Mouse (Mus musculus) left cerebral cortex, postnatal 25 days (tissue): ENCODE results near the gene Snapc3. TPM values are rescaled to one million over a fixed set of nuclear protein-coding genes. Genes with fewer than 3 reads are reported as not detected.

ENCODE experiments used
- DNase-seq, 2 experiments: peaks; one replicate each; pipeline ENCODE4 v3.0.0; 2022; ENCODE audit warnings: low spot score in 2 of 2, mixed read lengths in 1 of 2
- intact Hi-C: fragments of 180-260 bp; cut with DNase I; formaldehyde crosslinking; loops from one replicate; pipeline ENCODE4 v1.15.1; 2025
- total RNA-seq, 2 experiments: library from RNA; stranded (reverse); gene quantifications; 2 replicates each; pipeline ENCODE4 v1.2.3; 2021

Gene Snapc3
- 10 to 100 TPM; 38.4 to 41.1 TPM for total RNA-seq

DNA sequence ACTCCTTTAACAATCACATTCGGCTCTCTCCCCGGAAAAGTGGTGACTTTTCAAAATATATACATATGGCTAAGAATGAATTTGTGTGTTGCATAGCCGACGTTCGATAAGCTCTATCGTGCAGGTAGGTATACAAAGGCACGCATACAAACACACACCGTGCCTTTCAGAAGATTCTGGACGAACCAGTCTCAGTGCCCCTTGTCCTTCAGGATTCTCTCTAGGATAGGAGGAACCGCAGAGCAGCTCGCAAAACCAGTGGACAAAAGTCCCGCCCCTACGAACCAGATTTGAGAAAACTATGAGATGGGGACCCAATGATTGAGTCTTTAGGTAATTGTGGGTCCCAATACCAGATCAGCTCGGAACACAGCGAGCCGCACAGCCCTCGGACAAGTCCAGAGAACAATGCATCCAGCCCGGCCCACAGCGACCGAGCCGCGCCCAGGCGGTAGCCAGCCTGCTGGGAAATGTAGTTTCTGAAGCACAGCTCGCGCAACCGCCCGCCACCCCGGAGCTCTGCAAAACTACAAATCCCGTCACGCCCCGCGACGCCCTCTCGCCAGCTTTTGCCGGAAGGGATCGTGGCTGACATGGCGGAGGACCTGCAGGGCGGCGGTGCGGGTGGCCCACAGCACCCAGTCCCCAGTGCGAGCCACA lies at the start of gene Snapc3:
Gene Snapc3, plus strand, starts transcription at position 565 of the 660 bp plus-strand sequence.
- intact Hi-C loops = loop anchor here (2.0 to 5.0 kb wide), 2 partner anchors 108 to 135 kb away; partner anchors contain the start of gene Ccdc171
- DNase-seq = peak; percentile 96 to 98

DNA sequence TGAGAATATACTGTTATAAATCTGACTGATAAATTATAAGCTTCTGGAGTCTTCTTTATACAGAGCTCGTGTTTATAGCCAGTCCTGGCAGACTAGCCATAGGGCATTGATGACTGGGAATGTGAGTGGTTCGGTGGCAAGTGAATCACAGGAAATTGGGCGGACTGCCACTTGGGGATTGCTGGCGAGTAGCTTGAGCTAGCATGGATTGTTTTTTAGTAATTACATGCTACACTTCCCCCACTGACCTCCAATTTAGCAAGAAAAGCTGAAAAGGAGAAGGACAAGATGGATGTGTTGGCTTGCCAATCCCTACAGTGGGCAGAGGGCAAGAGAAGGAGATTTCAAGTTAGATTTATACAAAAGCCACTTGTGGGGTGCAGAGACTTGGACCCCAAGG lies 44.1 kb upstream of the Snapc3 start:
- DNase-seq = no peak
- intact Hi-C loops = no loop called here

DNA sequence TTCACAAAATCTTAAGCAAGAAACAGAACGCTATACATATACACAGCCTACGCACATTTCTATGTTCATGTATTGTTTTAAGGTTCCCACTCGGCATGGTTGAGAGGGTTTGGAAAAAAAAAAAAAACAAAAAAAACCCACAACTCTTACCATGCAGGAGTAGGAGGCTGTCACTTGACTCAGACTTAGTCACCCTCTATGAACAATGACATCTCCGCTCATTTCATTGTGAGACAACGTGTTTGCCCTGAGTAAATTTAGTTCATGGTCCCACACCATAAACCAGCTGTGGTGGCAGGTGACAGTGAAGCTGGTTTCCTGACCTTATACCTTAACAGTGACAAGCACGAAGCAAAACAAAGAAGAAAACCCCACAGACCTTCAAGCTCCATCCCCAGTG lies 41.9 kb upstream of the Snapc3 start:
- intact Hi-C loops = no loop called here
- peak in 1 of 2 experiments; percentile 42 for DNase-seq

DNA sequence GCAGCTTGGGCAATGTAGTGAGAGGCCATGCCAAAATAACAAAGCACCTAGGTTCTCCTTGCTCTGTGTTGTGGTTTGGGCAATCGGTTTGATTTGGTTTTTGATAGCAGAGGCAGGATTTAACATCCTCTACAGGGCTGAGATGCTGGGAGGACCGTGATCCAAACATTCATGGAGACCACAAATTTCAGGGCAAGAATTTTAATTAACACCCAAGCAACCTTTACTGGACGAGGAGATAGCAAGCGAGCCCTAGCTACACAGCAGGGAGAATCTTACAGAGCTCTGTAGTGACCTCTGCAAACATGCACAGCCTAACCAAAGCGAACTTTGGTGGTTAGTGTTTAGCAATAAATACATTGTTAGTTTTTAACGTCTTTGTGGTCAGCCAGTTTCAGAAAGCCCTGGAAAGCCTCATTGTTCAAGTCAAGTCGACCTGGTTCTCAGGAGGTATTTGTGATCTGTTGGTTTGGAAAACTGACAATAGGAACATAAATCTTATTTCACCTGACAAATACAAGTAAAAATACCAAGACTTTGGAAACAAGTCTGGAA lies 41.0 kb upstream of the Snapc3 start:
- intact Hi-C loops = no loop called here
- no peak for DNase-seq

DNA sequence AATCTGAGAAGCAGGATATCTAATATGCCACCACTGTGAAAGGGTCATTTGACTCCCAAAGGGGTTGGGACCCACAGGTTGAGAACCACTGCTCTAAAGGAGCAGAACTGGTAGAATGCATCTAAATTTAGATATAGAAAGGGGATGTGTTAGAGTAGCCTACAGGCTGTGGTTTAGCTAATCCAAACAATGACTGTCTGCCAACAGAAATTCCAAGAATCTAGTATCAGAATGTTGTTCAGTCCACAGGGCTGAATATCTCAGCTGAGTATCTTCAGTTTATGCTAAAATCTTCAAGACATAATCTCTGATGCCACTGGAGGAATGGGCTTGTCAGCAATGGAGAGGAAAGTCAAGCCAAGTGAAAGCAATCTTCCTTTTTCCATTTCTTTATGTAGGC lies 38.5 kb upstream of the Snapc3 start:
- intact Hi-C loops = no loop called here
- DNase-seq = no peak

DNA sequence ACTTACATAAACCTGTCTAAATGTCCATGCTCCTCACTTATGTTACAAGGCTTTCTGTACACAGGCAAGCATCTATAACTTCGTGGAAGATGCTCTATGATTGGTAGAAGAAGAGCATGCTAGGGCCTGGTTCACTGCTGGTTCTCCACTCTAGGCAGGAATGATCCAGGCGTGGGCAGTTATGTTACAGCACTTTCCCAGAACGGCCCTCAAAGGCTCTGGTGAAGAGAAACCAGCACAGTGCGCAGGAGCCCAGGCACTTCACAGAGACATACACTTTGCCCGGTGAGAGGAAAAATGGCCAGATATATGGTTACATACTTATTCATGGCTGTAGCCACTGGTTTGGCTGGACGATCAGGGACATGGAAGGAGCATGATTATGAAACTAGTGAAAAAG lies 37.8 kb upstream of the Snapc3 start:
- no peak for DNase-seq
- intact Hi-C loops = no loop called here

DNA sequence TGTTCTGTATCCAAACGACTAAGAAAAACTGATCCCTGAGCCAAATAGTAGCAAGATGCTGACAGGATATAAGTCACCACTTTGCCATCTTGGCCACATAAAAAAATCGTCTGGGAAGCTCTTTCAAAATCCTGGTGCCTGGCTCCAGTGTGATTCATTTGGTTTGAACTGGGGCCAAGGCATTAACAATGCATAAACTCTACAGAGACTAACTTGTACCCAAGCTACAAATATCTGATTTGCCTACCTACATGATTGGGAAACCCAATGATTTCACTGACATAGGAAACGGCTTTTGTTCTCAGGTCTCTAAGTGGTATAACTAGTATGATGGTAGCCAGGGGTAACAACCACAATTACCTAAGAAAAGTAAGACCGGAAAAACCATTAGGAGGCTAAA lies 37.3 kb upstream of the Snapc3 start:
- intact Hi-C loops = no loop called here
- peak in 1 of 2 experiments; percentile 16 for DNase-seq

DNA sequence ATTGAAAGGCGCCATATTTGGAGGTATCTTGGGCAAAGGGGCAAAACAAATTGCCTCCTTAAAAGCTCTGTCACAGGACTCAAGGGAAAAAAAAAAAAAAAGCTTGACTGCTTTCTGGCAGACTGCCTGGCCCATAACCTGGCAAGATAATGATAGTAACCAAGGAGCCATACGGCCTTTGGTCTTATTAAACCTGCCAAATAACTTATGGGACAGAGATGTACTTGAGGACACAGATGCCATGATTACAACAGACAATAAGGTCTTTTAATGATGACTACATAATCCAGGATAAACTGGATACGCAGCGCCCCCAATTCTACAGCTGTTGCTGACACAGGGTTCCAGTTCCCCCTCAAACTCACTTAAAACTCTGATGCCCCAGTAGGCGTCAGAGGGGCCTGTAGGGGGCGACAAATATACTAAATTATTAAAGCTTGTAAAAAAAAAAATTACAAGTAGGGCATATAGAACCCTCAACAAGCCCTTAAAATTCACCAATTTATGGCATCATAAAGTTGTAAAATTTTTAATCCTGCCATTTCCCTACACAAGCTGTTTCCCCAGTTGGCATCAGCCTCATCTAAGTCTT lies 33.5 kb upstream of the Snapc3 start:
- intact Hi-C loops = no loop called here
- no peak for DNase-seq

DNA sequence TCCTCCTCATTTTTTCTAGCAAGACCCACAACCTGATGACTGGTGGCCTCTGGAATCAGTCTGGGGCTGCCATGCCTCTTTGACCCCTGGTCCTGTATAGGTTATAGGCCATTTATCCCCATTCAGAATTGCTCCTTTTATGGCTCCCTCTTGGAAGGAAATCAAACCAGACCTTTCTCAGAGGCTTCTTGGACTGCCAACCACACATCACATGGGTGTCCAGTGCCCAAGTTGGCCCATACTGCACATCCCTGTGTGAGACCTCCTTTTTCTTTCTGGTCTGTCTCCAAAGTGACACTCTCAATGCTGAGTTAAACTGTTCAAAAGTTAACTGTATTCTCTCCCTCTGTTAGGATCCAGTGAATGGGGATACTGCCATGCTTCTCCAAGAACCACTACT lies 32.4 kb upstream of the Snapc3 start:
- intact Hi-C loops = no loop called here
- DNase-seq = no peak

DNA sequence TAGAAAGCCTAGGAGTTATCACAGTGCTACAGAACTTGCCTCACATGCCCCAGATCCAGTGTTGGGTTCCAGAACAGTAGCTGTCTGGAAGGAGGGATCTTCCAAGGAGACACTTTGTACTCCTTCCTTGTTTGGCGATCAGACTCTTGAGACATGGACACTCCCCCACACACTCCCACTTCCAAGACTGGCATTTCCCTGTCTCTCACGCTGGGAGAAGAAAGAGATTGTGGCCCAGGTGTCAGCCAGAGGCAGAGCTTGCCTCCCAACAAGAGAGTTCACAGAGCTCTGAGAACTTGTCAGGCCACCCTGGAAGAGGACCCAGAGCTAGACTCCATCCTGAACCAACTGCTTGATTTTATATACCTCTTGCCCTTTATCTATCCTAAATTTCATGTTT lies 27.0 kb upstream of the Snapc3 start:
- DNase-seq = no peak
- intact Hi-C loops = no loop called here

DNA sequence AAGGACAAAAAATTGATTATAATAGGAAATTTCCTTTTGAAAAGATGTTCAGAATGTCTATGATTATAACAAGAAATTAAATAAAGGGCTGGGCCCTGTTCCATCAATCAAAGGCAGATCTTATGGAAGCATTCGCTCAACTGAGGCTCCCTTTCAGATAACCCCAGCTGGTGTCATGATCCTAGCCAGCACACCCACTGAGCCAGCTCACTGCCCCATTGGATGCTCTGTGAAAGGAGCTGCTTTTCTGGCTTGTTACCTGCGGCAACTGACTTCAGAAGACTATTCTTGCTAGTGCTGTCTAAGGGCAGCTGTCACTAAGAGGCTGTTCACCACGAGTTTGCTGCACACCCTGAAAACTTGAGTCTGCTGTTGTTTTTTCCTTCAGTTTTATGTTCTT lies 25.6 kb upstream of the Snapc3 start:
- intact Hi-C loops = no loop called here

DNA sequence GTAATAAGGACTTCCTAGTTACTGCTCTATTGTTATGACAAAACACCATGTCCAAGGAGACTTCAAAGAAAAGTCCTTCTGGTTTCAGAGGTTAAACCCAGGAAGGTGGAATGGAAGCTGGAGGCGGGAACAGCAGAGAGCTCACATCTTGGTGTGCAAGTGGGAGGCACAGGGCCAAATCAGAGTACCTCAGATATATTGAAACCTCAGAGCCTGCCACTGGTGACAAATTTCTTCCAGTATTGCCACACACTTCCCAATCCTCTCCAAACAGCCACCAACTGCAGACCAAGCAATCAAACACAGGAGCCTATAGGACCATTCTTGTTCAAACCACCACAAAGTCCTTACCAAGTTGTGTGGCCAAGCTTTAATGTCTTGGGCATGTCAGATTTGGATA lies 23.8 kb upstream of the Snapc3 start:
- intact Hi-C loops = no loop called here
- no peak for DNase-seq

More for the DNA sequence above, 25.6 kb upstream of the Snapc3 start:
- DNase-seq = no peak

DNA sequence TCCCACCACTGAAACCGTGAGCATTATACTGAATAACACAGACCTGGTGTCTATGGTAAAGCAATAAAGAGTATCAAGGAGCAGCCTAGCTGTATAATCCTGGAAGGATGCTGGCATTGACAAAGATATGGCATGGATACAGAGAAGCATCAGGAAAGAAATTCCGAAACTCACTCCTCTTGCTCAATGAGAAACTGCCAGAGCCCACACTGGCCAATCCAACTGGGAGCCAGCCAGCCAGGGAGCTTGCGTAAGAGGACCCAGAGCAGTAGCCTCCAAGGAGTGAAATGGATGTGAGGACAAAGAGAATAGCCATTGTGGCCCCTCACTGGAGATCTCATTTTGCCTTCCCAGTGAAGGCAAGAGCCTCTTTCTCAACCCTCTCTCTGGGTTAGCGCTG lies 21.2 kb upstream of the Snapc3 start:
- intact Hi-C loops = no loop called here
- DNase-seq = no peak

DNA sequence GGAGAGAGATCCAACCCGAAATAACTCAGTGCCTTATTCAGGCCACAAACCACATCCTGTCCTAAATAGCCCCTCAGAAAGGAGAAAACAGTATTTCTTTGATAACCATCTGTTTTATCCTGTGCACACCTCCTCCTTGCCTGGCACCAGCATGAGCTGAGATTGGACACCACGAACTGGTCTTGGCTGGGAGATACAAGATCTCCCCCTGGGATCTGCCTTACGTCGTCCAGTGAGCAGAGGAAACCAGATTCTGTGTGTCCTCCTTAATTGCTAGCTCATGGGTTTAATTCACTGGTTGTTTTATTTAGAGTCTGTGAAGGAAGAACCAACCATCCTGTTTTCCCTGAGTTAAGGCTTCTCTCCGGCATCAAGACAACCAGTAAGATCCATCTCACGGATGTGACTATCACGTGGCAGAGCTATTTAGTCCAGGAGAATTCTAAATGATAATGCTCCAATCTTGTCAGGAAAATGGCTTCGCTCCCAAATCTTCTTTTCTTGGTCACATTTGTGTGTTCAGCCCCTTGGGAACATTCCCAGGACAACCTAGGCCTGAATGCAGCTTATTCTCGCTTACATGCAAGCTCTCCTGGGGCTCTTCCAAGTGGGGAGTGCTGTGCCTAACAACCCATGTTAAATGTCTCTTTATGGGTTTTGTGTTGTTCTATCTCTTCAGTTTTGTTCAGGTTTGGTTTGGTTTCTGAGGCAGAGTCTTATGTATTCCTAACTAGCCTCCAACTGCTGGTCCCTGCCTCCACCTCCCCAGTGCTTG lies 20.3 kb upstream of the Snapc3 start:
- DNase-seq = no peak
- intact Hi-C loops = no loop called here

DNA sequence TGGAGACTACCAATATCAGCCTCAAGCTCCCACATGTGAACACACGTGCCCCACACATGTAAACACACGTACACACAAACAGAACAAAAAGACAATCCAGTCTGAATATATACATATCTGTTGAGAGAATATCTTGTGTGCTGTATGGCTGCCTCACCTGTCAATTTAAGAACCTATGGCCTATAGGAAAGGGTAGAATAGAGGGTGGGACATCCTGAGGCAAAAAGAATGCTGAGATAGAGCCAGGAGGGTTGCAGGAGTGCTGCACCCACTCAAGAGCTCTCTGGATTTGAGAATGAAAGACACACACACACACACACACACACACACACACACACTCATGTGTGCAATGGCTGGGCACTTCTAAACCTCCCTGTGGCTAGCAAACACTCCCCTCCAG lies 19.0 kb upstream of the Snapc3 start:
- DNase-seq = peak in 1 of 2 experiments; percentile 20
- intact Hi-C loops = no loop called here

DNA sequence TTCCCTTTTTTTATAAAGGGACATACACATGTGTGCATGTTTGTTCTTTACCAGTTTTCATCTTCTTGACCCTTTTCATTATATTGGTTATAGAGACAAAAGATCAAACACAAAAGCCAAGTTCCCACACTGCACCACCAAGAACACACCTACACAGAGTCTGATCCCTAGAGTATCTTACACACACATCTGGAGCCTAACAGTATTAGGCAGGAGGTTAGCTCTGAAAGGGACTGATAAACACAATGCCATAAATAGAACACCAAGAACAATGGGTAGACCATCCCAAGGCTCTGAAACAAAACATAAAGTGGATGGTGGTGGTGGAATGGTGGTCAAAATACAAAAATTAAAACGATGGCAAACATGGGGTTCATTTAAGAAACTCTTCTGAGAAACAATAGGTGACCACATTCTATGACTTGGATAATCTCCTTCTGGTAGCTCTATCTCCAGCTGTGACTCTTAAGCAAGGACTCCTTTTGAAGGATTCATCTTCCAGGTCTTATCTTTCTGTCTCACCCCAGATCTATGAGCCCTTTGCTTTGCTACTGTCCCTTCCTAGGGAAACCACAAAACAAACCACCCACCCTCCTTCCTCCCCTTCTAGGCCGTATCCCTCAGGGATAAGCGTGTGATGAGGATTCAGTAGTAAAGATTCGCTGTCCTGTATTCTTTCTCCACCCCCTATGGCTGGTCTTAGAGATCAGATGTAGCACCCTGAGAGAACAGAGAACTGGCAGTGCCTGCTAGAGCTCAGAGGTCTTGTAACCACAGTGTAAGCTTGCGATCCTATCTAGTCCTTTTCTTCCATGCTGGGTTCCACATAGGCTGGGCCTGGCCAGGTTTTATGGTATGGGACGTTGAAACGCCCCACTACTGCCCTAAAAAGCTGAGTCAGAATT lies 16.6 kb upstream of the Snapc3 start:
- intact Hi-C loops = no loop called here
- no peak for DNase-seq

DNA sequence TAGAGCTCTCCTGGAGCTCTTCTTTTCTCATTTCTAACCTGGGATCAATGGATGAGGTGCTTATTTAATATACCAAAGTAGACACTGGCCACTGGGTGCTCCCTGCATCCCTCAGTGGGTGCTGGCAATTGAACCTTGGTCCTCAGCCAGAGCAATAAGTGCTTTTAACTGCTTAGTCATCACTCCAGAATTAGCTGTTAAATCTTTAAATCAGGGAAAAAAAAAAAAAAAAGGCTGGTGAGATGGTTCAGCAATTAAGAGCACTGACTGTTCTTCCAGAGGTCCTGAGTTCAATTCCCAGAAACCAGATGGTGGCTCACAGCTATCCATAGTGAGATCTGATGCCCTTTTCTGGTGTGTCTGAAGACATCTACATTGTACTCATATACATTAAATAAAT lies 15.8 kb upstream of the Snapc3 start:
- intact Hi-C loops = no loop called here
- DNase-seq = no peak

DNA sequence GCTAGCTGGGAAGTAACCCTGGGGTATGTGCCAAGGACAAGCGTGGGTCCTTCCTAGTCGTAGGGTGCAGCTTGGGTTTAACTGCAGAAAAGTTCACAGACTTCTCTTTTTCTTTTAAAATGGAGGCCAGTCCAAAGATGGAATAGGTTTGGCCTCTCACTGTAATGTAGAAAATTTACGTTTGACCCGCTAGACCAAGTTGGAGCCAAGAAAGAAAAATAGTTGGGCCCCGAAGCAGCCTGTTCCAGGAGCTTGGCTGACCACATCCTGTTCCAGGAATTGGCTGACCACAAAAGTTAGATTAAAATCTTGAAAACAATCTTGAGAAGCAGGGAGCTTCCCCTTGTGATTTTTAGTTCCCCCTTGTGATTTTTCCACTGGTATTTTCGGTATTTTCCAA lies 9.8 kb upstream of the Snapc3 start:
- intact Hi-C loops = no loop called here
- no peak for DNase-seq

DNA sequence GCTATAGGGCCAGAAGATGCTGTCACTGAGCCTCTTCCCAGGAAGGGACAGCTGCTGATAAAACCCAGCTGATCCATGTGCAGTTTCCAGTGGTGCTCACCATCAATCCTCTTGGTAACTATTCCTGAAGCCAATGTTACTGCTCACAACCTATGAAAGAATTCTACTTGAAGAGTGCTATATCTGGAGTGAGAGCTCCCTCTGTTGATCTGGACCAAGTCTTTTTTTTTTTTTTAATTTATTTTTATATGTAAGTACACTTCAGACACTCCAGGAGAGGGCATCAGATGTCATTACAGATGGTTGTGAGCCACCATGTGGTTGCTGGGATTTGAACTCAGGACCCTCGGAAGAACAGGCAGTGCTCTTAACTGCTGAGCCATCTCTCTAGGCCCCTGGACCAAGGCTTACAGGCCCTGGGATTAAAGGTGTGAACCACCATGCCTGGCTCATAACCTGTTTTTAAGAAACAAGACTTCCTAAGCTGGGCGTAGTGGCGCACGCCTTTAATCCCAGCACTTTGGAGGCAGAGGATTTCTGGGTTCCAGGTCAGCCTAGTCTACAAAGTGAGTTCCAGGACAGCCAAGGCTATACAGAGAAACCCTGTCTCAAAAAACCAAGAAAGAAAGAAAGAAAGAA lies 7.5 kb upstream of the Snapc3 start:
- DNase-seq = peak in 1 of 2 experiments; percentile 34
- intact Hi-C loops = loop anchor here (2.0 to 5.0 kb wide), 3 partner anchors 107 to 157 kb away; no protein-coding TSS in a partner anchor
